23 mouse cellular contexts compared by ENCODE assay signal in the genomic region with DNA sequence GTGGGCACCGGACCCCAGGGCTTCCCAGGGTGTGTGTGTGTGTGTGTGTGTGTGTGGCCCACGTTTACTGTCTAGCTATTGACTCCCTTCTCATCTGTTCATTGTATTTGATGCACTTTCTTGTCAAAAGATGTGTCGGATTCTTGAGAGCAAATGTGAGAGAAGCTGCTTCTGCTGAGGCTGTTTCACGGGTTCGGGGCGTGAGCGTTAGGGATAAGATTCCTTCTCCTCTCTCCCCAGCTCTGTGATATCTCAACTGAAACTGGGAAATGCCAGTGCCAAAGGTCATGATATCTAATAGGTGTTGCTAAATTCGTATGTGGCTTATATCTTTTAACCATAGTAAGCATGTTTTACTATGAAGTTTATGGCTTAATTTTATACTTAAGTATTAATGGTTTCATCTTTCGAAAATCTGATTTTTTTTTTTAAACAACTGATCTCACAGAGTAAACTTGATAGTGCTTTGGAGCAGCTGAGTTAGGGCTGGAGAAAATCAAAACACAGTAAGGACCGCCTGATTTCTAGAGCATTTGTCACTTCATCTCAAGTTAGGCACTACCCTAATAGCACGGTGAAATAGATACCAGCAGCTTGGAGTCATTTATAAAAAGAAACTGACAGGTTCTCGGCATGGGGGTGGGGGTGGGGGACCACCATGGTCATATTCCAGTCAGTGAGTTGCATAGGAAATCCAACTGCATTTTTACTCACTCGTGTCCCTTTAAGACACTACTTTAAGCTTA. TPM values are rescaled to one million over a fixed set of nuclear protein-coding genes. Genes with fewer than 3 reads are reported as not detected.
DNase-seq lines count a peak whose midpoint lies in the region; ATAC-seq and TF ChIP-seq lines count a peak whose summit lies in the region.
"Had no signal": no experiment of that assay in that cellular context is flagged by ENCODE, and none has a peak within 500 bp of the region (broad histone marks: within the 10 kb centered on the region; RNA-seq: fewer than 3 reads in every experiment).

No protein-coding gene starts in this region.

- H3K4me3 ChIP-seq in embryonic facial prominence, embryonic 11.5 days (ENCODE audit: low read depth, low read length), result no peak overlapping the region
- H3K4me3 ChIP-seq in embryonic facial prominence, embryonic 10.5 days, result no peak overlapping the region
- no peak overlapping the region for H3K4me3 ChIP-seq in kidney, embryonic 15.5 days (replicated peaks)
- no peak overlapping the region for H3K4me3 ChIP-seq in embryonic facial prominence, embryonic 14.5 days (ENCODE audit: low read depth, low read length)
- H3K4me3 ChIP-seq in myocyte, result no peak overlapping the region
- H3K4me3 ChIP-seq: forebrain, embryonic 12.5 days; heart, embryonic 12.5 days; limb, embryonic 15.5 days; midbrain, embryonic 10.5 days had no signal

- no peaks in the 10 kb centered on the region for H3K36me3 ChIP-seq in embryonic facial prominence, embryonic 11.5 days (replicated peaks; ENCODE audit: control insufficient read depth, insufficient read depth, low read depth, low read length)
- H3K36me3 ChIP-seq in embryonic facial prominence, embryonic 10.5 days (replicated peaks), result 0 out of 2 replicates have a peak, but pooled peaks cover 2% of the 10 kb centered on the region
- H3K36me3 ChIP-seq in kidney, embryonic 15.5 days, result no peaks in the 10 kb centered on the region
- no peaks in the 10 kb centered on the region for H3K36me3 ChIP-seq in embryonic facial prominence, embryonic 14.5 days (ENCODE audit: control insufficient read depth, insufficient read depth, low read length)
- H3K36me3 ChIP-seq in myocyte (ENCODE audit: control insufficient read depth, insufficient read depth), result peaks cover 3% of the 10 kb centered on the region
- H3K36me3 ChIP-seq: forebrain, embryonic 12.5 days; heart, embryonic 12.5 days; limb, embryonic 15.5 days; midbrain, embryonic 10.5 days had no signal

- ATAC-seq in embryonic facial prominence, embryonic 11.5 days (replicated peaks; ENCODE audit: insufficient number of reproducible peaks, low FRiP score, low TSS enrichment, low read depth), result no peak
- peak; percentile 46; the same call in 1 of the 2 replicates for ATAC-seq in kidney, embryonic 15.5 days (replicated peaks; ENCODE audit: low FRiP score)
- ATAC-seq in embryonic facial prominence, embryonic 14.5 days (ENCODE audit: low read depth), result peak; percentile 37; the same call in 1 of the 2 replicates
- ATAC-seq: activated CD4-positive, CD25-positive, alpha-beta regulatory T cell, adult 4 months; hindbrain, postnatal 0 days had no signal

- H3K4me2 ChIP-seq in embryonic facial prominence, embryonic 11.5 days (ENCODE audit: low read depth, low read length), result no peak overlapping the region
- no peak overlapping the region for H3K4me2 ChIP-seq in kidney, embryonic 15.5 days
- no peak overlapping the region for H3K4me2 ChIP-seq in embryonic facial prominence, embryonic 14.5 days (ENCODE audit: low read depth, low read length)
- H3K4me2 ChIP-seq in myocyte (ENCODE audit: low read depth), result peak overlapping the region; percentile 12
- H3K4me2 ChIP-seq: forebrain, embryonic 12.5 days; heart, embryonic 12.5 days; limb, embryonic 15.5 days had no signal

- no peak for TF ChIP-seq POLR2A in myocyte (IDR thresholded peaks at IDR 0.05; ENCODE audit: insufficient read length, low read depth)

- no peaks in the 10 kb centered on the region for H3K79me2 ChIP-seq in myocyte (ENCODE audit: control insufficient read depth, insufficient read depth)

- H3K27me3 ChIP-seq in embryonic facial prominence, embryonic 11.5 days (ENCODE audit: control insufficient read depth, insufficient read depth, low read length), result no peaks in the 10 kb centered on the region
- no peaks in the 10 kb centered on the region for H3K27me3 ChIP-seq in embryonic facial prominence, embryonic 10.5 days (replicated peaks; ENCODE audit: low read depth, poor library complexity, severe bottlenecking)
- no peaks in the 10 kb centered on the region for H3K27me3 ChIP-seq in kidney, embryonic 15.5 days
- no peaks in the 10 kb centered on the region for H3K27me3 ChIP-seq in embryonic facial prominence, embryonic 14.5 days (replicated peaks; ENCODE audit: control insufficient read depth, insufficient read depth, low read length)
- H3K27me3 ChIP-seq in myocyte (ENCODE audit: control insufficient read depth, insufficient read depth, insufficient read length), result no peaks in the 10 kb centered on the region
- H3K27me3 ChIP-seq: heart, embryonic 12.5 days; limb, embryonic 15.5 days had no signal

- H3K27ac ChIP-seq in embryonic facial prominence, embryonic 11.5 days (replicated peaks; ENCODE audit: low read depth, low read length), result no peak overlapping the region
- no peak overlapping the region for H3K27ac ChIP-seq in embryonic facial prominence, embryonic 10.5 days (replicated peaks)
- H3K27ac ChIP-seq in kidney, embryonic 15.5 days, result no peak overlapping the region
- H3K27ac ChIP-seq in embryonic facial prominence, embryonic 14.5 days (replicated peaks; ENCODE audit: low read depth, low read length), result peak overlapping the region; percentile 15; the same call in 1 of the 2 replicates
- H3K27ac ChIP-seq: forebrain, embryonic 12.5 days; hindbrain, postnatal 0 days; limb, embryonic 15.5 days; macrophage; midbrain, embryonic 10.5 days had no signal

- no peak overlapping the region for H3K9ac ChIP-seq in embryonic facial prominence, embryonic 11.5 days (replicated peaks; ENCODE audit: low read length)
- H3K9ac ChIP-seq in kidney, embryonic 15.5 days, result no peak overlapping the region
- no peak overlapping the region for H3K9ac ChIP-seq in embryonic facial prominence, embryonic 14.5 days (ENCODE audit: low read depth, low read length)
- H3K9ac ChIP-seq: forebrain, embryonic 12.5 days; heart, embryonic 12.5 days; limb, embryonic 15.5 days had no signal

- no peak overlapping the region for H3ac ChIP-seq in myocyte (ENCODE audit: control insufficient read depth, insufficient read length)

- no peaks in the 10 kb centered on the region for H3K9me3 ChIP-seq in embryonic facial prominence, embryonic 11.5 days (replicated peaks; ENCODE audit: control insufficient read depth, low read length)
- no peaks in the 10 kb centered on the region for H3K9me3 ChIP-seq in embryonic facial prominence, embryonic 10.5 days
- H3K9me3 ChIP-seq in kidney, embryonic 15.5 days (replicated peaks), result no peaks in the 10 kb centered on the region
- H3K9me3 ChIP-seq in embryonic facial prominence, embryonic 14.5 days (ENCODE audit: control insufficient read depth, low read length), result no peaks in the 10 kb centered on the region
- H3K9me3 ChIP-seq: forebrain, embryonic 12.5 days; limb, embryonic 15.5 days; midbrain, embryonic 10.5 days had no signal

- H3K4me1 ChIP-seq in embryonic facial prominence, embryonic 11.5 days (ENCODE audit: control insufficient read depth, insufficient read depth, low read length), result no peaks in the 10 kb centered on the region
- H3K4me1 ChIP-seq in embryonic facial prominence, embryonic 10.5 days, result peaks cover 19% of the 10 kb centered on the region
- H3K4me1 ChIP-seq in kidney, embryonic 15.5 days, result 0 out of 2 replicates have a peak, but pooled peaks cover 3% of the 10 kb centered on the region
- no peaks in the 10 kb centered on the region for H3K4me1 ChIP-seq in embryonic facial prominence, embryonic 14.5 days (ENCODE audit: control insufficient read depth, insufficient read depth, low read length)
- H3K4me1 ChIP-seq: limb, embryonic 15.5 days had no signal

- 60% methylated on average over 13 of the region's 13 CpGs for WGBS in embryonic facial prominence, embryonic 11.5 days
- 74% methylated on average over 13 of the region's 13 CpGs for WGBS in embryonic facial prominence, embryonic 10.5 days
- 49% methylated on average over 13 of the region's 13 CpGs for WGBS in kidney, embryonic 15.5 days
- 56% methylated on average over 13 of the region's 13 CpGs for WGBS in embryonic facial prominence, embryonic 14.5 days

- DNase-seq in embryonic facial prominence, embryonic 11.5 days (ENCODE audit: low spot score), result peak; percentile 8
- no peak for DNase-seq in embryonic facial prominence, embryonic 10.5 days (ENCODE audit: low spot score)
- DNase-seq in kidney, postnatal 25 days, result no peak
- peak; percentile 26 for DNase-seq in embryonic facial prominence, embryonic 14.5 days (ENCODE audit: low spot score)
- no peak for DNase-seq in embryo, embryonic 10.5 days (ENCODE audit: low spot score)
- DNase-seq: adrenal gland, adult 8-10 months; cerebellum, adult 11-12 months; cerebellum, postnatal 36 days; heart, adult 18-20 months; heart, postnatal 10 days; kidney, adult 8-10 months; kidney, postnatal 4 days; spleen, adult 18-20 months; thymus, postnatal 25 days had no signal

TF ChIP-seq in myocyte, 11 proteins besides CTCF, POLR2A, EP300 and RAD21:
- TF ChIP-seq E2F4 (IDR thresholded peaks at IDR 0.05; ENCODE audit: insufficient read depth), result no peak
- TF ChIP-seq POLR2AphosphoS2 (IDR thresholded peaks at IDR 0.05; ENCODE audit: insufficient read length, low read depth), result no peak
- TF ChIP-seq REST (IDR thresholded peaks at IDR 0.05; ENCODE audit: insufficient read depth, insufficient read length), result no peak
- TF ChIP-seq SRF (IDR thresholded peaks at IDR 0.05; ENCODE audit: control insufficient read depth, insufficient read length, low read depth), result no peak
- no peak for TF ChIP-seq TCF3 (IDR thresholded peaks at IDR 0.05; ENCODE audit: insufficient read length, low read depth)
- TF ChIP-seq MYOG (IDR thresholded peaks at IDR 0.05; ENCODE audit: control insufficient read depth in 1 of 3, insufficient read depth in 1 of 3, insufficient read length in 2 of 3, low read depth in 2 of 3), result no peak
- no peak for TF ChIP-seq USF1 (IDR thresholded peaks at IDR 0.05; ENCODE audit: low read depth)

RNA-seq across cellular contexts. Expression of a gene that starts 32.4 kb away (rescaled TPM):
- 17.5 and 19.8 TPM in 2 replicates for polyA plus RNA-seq in embryonic facial prominence, embryonic 11.5 days (2014; fragmentation: Nextera tagmentation; extraction: Ambion mirVana)
- polyA plus RNA-seq in embryonic facial prominence, embryonic 10.5 days (2016; fragmentation: Nextera tagmentation; extraction: Ambion mirVana), result 20.4 and 25.0 TPM in 2 replicates
- 16.1 and 19.3 TPM in 2 replicates for polyA plus RNA-seq in kidney, embryonic 15.5 days (2015; fragmentation: Nextera tagmentation; extraction: Ambion mirVana)
- polyA plus RNA-seq in embryonic facial prominence, embryonic 14.5 days (2014; fragmentation: Nextera tagmentation; extraction: Ambion mirVana), result 14.7 and 17.1 TPM in 2 replicates
- polyA plus RNA-seq in myocyte (2012; fragmentation: generic; extraction: Trizol), result 11.1 TPM

Comparison
In these comparisons a context has a peak if more than half of its experiments do, and no peak if none do; other contexts are left out.
1. DNase-seq: peak in embryonic facial prominence, embryonic 11.5 days (single experiment) and embryonic facial prominence, embryonic 14.5 days (single experiment); none in embryonic facial prominence, embryonic 10.5 days (single experiment), kidney, postnatal 25 days (0 of 2) and embryo, embryonic 10.5 days (single experiment).